Mouse (Mus musculus): Measurements from ENCODE around the gene Npl.

The Npl gene

DNA sequence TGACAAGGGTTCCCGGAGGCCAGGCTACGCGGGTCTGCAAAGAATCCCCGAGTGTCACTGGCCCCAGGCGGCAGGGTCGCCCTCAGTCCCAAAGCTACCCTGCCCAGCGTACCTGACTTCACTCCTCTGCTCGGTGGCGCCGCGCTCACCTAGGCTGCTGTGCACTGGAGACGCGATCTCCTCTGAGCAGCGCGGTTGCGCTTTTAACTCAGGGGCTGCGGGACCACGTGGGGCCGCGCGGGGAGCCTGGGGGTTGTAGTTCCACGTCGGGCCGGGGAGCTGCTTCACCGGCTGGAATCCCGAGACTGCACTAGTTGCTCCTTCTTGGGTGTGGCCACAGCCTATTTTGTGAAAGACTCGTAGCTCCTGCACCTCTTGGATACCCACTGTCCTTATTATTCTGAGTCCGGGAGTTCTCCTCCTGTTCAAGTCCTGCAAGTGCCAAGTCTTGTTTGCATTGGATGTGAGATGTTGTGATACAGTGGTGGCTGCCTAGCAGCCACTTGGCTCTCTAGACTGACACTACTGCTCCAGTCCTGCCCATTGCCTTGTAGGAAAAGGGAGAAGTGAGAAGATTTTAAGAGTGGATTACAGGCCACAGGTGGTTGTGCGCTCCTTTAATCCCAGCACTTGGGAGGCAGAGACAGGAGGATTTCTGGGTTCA lies at the start of gene Npl:
Npl (minus strand) TSS at position 510 of the 664 bp plus-strand sequence.
- ChIA-PET CTCF (interaction anchor here (0.6 to 3.1 kb wide), 12 partner anchors 9 to 759 kb away, joined by 3 to 29 read pairs (median 4); partner anchors contain the start of gene Rnasel (in 3 of the 4)), POLR2A (interaction anchor here (0.5 to 1.9 kb wide), 46 partner anchors 9 to 351 kb away, joined by 3 to 15 read pairs (median 4); partner anchors contain the start of genes Rnasel (in 4 of the 4), Teddm2 (in 3 of the 4) and Glul (in 2 of the 4))

DNA sequence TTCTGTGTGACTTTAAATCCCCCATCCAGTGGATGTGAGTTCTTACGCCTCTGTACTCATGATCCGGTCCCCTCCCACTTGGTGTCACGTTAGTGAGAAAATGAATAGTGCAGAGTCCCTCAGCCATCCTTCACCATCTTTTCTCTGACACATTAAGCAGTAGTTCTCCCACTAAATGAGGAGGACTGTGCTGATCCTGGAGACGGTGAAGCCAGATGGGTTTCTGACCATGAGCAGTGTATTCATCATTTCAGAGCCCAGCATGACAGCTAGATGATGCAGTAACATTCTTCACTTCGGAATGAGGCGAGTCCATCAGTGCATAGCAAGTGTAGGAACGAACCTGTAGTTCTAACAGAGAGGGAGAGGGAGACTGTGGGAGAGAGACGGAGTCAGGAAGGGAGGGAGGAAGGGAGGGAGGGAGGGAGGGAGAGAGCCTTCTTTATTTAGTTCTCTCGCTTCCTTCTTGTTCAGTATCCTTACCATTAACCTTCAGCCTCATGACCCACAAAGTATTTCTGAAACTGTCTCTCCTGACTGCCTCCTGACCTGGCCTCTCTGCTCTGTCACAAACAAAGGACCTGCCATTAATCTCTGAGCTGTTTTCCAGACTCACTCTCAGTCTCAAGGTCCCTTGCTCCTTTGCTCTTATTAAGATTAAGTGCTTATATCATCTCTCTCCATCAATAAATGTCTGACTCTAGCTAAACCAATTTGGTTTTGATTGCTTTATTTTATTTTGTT lies 49.6 kb upstream of the Npl start:
- CTCF ChIA-PET = no interaction called here
- POLR2A ChIA-PET = interaction anchor here (0.6 to 1.4 kb wide), 6 partner anchors 9 to 174 kb away, joined by 3 read pairs; no protein-coding TSS in a partner anchor

DNA sequence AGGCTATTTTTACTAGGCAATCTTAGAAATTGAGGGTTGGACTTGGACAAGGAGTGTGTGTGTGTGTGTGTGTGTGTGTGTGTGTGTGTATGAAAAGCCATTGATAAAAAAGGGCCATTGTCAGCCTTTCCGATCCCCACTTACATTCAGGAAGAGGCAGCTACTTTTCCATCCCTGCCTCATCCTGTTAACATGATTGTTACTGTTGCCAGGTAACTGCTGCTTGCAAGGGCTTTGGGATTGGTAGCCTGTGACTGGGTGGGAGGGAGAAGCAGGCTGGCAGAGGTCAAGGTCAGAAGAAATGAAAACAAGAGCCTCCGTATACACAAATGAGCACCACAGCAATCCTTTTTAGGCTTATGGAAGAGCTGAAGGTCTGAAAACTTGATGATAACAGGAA lies 48.9 kb upstream of the Npl start:
- CTCF ChIA-PET = interaction anchor here in 1 of 4 experiments (0.7 kb wide), 1 partner anchor 79 kb away, joined by 3 read pairs; no protein-coding TSS in a partner anchor

DNA sequence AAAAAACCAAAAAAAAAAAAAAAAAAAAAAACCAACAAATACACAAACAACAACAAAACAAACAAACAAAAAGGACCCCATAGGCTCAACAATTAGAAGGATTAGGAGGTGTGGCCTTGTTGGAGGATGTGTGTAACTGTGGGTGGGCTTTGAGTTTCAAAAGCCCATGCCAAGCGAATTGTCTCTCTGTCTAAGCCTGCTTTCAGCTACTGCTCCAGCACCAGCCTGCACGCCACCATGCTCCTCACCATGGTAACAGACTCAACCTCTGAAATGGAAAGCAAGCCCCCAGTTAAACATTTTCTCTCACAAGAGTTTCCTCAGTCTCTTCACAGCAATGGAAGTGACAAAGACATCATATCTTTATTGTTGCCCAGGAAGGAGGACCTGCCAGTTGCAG lies 43.8 kb upstream of the Npl start:
- CTCF ChIA-PET = interaction anchor here in 1 of 4 experiments (0.6 kb wide), 1 partner anchor 9 kb away, joined by 6 read pairs; no protein-coding TSS in a partner anchor

More for the DNA sequence above, 48.9 kb upstream of the Npl start:
- POLR2A ChIA-PET = interaction anchor here in 3 of 4 experiments (1.0 to 1.4 kb wide), 3 partner anchors 8 to 38 kb away, joined by 3 read pairs; no protein-coding TSS in a partner anchor

DNA sequence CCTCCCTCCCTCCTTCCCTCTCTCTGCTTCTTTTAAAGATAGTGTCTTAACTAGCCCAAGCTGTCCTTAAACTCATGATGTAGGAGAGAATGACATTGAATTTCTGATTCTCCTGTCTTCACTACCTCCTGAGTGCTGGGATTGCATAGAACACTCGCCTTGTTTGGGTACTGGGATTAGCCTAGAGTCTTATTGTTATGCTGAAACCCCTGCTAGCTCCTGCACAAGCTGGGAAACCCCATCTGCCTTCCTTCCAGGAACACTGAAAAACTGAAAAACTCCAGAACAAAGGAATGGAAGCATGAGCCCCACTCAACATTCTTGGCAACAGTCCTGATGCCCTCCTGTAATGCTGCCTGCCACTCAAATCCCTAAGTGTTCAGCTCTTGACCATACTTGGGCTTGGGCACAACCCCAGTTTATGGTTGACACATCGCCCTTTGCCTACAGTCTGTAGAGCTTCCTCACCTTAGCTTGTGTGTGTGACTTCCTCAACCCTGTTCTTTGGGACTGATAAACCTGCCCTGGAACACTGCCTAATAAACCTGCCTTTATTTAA lies 40.4 kb upstream of the Npl start:
- ChIA-PET POLR2A (interaction anchor here in 2 of 4 experiments (0.8 to 1.5 kb wide), 4 partner anchors 9 to 159 kb away, joined by 3 to 5 read pairs (median 3); partner anchors contain the start of gene Rnasel (in 1 of the 2)), CTCF (interaction anchor here in 2 of 4 experiments (1.5 kb wide), 2 partner anchors 159 kb away, joined by 3 read pairs; partner anchors contain the start of gene Rnasel (in 2 of the 2))

More for the DNA sequence above, 43.8 kb upstream of the Npl start:
- POLR2A ChIA-PET = interaction anchor here in 2 of 4 experiments (0.6 to 0.8 kb wide), 3 partner anchors 23 to 1621 kb away, joined by 3 to 8 read pairs (median 3); no protein-coding TSS in a partner anchor

DNA sequence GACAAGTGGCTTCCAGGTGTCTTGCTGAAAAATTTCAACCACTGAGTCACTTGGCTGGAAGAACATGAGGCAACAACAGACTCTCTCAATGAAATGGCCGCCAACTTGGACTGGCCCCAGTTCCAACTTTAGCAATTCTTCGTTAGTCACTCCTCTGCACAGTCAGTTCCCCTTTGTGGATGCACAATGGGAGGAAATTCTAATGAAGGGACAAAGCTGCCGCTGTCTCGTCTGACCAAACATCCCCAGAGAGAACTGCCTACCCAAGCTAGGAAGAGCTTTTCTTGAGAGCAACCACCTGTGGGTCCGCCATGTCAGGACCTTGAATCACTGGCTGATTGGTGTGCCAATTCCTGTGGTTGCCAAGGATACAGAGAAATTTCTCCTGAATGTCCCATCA lies 38.1 kb upstream of the Npl start:
- POLR2A ChIA-PET = interaction anchor here (0.5 to 1.2 kb wide), 7 partner anchors 10 to 146 kb away, joined by 3 to 4 read pairs (median 3); partner anchors contain the start of genes Dhx9 (in 1 of the 4) and Npl (in 1 of the 4)
- CTCF ChIA-PET = interaction anchor here in 3 of 4 experiments (0.5 to 0.7 kb wide), 3 partner anchors 29 to 37 kb away, joined by 3 to 22 read pairs (median 5); no protein-coding TSS in a partner anchor

DNA sequence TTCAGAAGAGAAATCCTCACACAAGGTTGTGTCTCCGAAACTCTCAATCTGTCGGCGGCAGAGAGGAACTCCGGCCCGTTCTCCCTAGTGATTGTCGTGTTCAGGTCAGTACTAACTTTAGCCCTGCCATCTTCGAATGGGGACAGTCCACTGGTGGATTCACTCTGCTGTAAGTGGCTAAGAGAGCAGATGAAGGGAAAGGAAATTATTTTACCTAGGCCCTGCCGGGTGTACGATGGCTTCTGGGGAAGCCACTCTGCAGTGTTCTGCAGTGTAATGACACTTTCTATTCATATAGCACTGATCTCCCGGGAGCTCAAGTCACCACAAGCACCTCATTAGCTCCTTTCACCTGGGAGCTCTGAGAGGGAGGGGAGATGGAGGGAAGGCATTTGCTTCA lies 37.0 kb upstream of the Npl start:
- CTCF ChIA-PET = interaction anchor here in 1 of 4 experiments (0.6 kb wide), 1 partner anchor 373 kb away, joined by 8 read pairs; no protein-coding TSS in a partner anchor
- POLR2A ChIA-PET = no interaction called here

DNA sequence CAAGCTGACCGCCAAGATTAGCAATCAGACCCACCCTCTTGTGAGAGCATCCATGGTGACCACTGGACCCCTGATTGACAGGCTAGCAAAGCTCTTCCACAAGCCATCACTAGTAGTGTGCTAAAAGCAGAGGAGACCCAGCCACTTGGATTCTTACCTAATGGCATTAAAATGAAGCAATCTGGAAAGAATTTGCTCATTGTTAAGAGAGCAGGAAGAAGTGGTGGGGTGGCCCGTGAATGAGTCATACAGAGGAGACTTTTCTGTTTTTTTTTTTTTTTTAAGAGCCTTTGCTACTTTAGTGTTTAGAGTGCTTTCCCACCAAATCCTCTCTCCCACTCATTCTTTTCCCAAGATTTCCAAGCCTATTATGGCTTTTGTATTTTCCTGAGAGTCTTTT lies 35.9 kb upstream of the Npl start:
- ChIA-PET POLR2A (interaction anchor here (0.6 to 1.7 kb wide), 11 partner anchors 10 to 1251 kb away, joined by 3 to 6 read pairs (median 3); partner anchors contain the start of gene Npl (in 1 of the 4)), CTCF (interaction anchor here in 1 of 4 experiments (0.7 to 1.4 kb wide), 2 partner anchors 163 to 1071 kb away, joined by 3 to 4 read pairs; partner anchors contain the start of gene Rnasel)

DNA sequence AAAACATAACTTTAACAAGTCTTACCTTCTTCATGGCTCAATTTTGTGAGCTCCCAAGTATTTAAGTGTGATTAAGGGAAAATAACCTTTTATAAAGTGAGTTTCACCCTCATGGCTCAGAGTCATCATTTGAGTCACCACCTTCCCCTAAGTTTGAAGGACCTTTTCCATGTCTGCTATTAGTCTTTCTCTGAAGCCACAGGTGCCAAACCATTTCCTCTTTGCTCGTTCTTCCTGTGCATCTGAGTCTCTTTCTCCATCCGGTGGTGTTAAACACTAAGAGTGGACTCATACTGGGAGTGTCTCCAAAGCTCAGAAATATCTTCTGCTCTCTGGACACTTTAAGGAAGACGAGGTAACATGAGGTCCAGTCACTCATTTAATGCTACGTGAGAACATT lies 33.3 kb upstream of the Npl start:
- POLR2A ChIA-PET = no interaction called here

DNA sequence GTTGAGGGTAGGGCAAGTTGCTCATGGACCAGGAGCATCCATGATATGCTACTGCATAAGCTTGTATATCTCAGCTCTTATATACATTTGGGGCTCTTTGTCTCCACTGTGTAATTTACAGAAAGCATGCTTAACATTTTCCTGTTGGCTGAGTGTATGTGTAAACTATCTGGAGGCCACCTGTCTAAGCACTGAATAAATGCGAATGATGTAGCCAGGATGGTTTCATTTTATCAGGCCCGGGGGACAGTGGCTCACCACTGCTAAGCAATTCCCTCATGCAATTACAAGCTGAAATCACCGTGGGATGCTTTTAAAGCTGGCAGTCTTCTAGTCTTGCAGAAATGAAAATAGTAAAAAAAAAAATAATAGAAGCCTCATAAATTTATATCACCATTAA lies 24.9 kb upstream of the Npl start:
- CTCF ChIA-PET = interaction anchor here in 2 of 4 experiments (0.5 to 0.9 kb wide), 3 partner anchors 22 to 174 kb away, joined by 3 to 7 read pairs (median 4); partner anchors contain the start of gene Rnasel (in 1 of the 2)
- POLR2A ChIA-PET = no interaction called here

More for the DNA sequence above, 33.3 kb upstream of the Npl start:
- CTCF ChIA-PET = no interaction called here

DNA sequence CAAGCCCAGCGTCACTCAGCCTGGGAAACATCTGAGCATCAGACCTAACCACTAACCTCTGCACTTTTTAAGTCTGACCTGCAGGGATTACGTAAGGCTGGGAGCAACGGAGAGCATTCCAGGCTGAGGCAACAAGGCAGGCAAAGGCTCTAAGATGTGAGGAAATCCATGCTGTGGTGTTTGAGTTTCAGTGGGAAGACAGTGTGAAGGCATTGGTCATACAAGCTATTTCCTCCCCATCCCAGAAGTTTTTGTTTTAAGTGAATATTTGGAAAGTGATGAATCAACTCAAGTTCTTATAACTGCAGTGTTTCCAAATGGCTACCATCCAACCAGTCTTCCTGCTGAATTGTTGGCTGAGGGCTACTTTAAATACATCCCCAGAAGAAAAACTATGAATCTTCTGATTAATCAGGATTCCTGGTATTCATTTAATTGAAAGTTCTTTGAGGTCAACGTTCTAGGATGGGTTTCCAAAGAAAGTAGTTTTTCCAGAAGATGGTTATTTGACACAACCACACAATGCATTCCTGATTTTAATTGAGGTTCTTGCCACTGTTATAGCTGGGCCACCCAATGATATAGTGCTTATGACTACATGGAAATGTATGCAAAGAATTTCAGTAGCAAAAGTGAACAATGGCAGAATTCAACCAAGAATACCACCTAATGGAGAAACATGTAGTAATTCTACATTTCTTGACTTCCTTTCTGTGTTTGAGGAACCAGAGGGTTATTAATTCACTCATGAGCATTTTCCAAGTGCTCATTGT lies 22.6 kb upstream of the Npl start:
- ChIA-PET POLR2A (interaction anchor here in 2 of 4 experiments (0.9 to 1.6 kb wide), 2 partner anchors 17 to 159 kb away, joined by 3 read pairs; no protein-coding TSS in a partner anchor), CTCF (interaction anchor here in 1 of 4 experiments (1.1 kb wide), 1 partner anchor 14 kb away, joined by 3 read pairs; no protein-coding TSS in a partner anchor)

DNA sequence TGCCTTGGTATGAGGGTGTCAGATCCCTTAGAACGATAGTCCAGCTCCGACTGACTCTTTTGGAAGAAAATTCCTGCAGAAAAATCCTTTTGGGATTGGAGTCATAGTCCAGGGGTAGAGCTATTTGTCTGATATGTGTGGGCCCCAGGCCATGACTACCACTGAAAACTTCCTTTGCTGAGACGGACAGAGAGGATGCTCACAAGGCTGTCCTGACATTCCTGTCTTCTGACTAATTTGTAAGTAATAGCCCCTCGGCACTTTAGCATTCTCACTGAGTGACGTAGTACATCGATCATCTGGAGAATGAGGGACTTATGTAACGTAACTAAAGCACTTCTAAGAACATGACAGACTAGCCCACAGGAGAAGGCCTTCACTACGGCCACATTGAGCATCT lies 15.9 kb upstream of the Npl start:
- POLR2A ChIA-PET = interaction anchor here in 2 of 4 experiments (0.6 to 0.7 kb wide), 2 partner anchors 29 to 200 kb away, joined by 4 to 9 read pairs; no protein-coding TSS in a partner anchor
- CTCF ChIA-PET = interaction anchor here in 1 of 4 experiments (0.5 kb wide), 1 partner anchor 10 kb away, joined by 7 read pairs; no protein-coding TSS in a partner anchor

DNA sequence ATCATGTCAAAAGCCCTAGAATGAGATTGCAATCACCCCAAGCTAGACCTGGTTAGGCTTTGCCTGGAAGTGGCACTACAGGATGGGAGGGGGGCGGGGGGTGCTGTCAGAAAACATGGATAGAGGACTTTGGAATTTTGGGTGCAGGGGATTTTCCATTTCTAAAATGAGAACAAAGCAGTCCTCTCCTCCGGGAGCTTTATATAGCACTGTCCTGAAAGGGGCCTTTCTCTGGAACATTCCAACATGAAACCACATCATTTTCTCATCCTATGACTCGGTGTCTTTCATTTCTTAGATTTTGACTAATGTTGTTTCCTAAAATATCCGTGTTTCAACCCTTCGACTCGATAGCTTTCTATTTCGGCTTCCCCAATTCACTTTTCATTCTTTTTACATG lies 14.9 kb upstream of the Npl start:
- POLR2A ChIA-PET = interaction anchor here in 3 of 4 experiments (0.6 to 1.1 kb wide), 5 partner anchors 11 to 270 kb away, joined by 3 read pairs; partner anchors contain the start of genes Npl (in 1 of the 3) and Rnasel (in 1 of the 3)
- CTCF ChIA-PET = interaction anchor here in 2 of 4 experiments (0.6 kb wide), 2 partner anchors 184 kb away, joined by 3 to 5 read pairs; no protein-coding TSS in a partner anchor

DNA sequence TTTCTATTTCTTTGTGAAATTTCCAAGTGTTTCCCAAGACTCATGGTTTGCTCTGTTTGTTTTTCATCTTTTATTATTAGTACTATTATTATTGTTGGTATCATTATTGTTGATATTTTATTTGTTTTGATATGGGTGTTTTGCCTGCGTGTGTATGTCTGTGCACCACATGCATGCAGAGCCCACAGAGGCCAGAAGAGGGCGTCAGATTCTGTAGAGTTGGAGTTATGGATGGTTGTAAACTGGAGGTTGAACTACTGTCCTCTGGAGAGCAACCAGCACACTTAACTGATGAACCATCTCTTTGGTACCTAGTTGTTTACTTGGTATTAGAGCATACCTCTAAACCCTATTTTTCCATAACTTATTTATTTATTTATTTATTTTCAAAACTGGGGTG lies 13.8 kb upstream of the Npl start:
- CTCF ChIA-PET = no interaction called here
- POLR2A ChIA-PET = no interaction called here

DNA sequence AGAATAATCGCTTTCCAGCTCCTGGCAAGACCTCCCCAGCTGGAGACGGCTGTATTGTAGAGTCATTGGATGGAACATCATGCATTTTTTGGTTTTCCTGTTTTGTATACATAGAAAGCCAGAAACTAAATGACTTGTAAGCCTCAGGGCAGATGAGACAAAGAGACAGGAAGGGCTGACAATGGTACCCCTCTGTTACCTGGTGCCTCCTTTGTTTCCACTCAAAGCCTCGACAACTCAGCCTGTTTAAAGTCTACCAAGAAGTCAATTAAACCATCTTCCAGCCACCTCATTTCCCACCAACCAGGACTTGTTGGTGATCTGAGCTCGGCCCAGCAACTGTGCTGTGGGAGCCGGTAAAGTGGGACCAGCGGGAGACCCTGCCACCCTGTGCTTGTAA lies 11.0 kb upstream of the Npl start:
- ChIA-PET POLR2A (interaction anchor here in 3 of 4 experiments (1.0 to 1.4 kb wide), 3 partner anchors 38 to 188 kb away, joined by 3 to 4 read pairs (median 4); partner anchors contain the start of gene Rnasel (in 2 of the 3)), CTCF (interaction anchor here in 3 of 4 experiments (0.6 to 1.6 kb wide), 8 partner anchors 180 to 189 kb away, joined by 3 to 8 read pairs (median 4); partner anchors contain the start of gene Rnasel (in 2 of the 3))

DNA sequence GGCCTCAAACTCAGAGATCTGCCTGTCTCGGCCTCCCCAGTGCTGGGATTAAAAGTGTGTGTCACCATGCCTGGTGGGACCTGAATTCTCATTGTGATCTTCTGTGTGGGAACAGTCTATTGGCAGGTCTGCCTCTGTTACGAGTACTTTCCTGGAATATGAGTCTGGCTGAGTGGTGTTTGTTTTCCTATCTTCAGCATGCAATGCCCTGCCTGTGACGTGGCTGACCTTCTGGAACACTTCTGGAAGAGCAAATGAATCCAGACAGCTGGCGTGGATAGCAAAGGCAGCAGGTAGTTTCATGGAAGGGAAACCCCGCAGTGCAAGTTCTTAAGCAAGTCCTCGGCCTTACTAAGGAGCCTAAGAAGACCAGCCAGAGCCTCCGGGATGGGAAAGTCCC lies 9.9 kb upstream of the Npl start:
- ChIA-PET CTCF (interaction anchor here (0.7 to 4.4 kb wide), 11 partner anchors 10 to 247 kb away, joined by 3 to 33 read pairs (median 7); partner anchors contain the start of genes Rnasel (in 2 of the 4) and Npl (in 1 of the 4)), POLR2A (interaction anchor here (0.6 to 3.0 kb wide), 8 partner anchors 10 to 1616 kb away, joined by 4 to 14 read pairs (median 5); partner anchors contain the start of genes Npl (in 2 of the 4) and Rnasel (in 2 of the 4))

All from embryonic stem cell, embryonic (primary cell).